Mouse (Mus musculus) kidney, adult 2 months (tissue): ENCODE data around the gene Fgfr4.

Experiments
- CTCF ChIP-seq: fragments of 200-500 bp; conservative IDR thresholded peaks from 2 replicates; pipeline ENCODE4 v1.5.1; 2011; ENCODE audit warnings: low read depth, mild to moderate bottlenecking, control low read depth, low read length, moderate library complexity, mixed read lengths; ENCODE audit not compliant: insufficient read depth, insufficient read length
- POLR2A ChIP-seq: fragments of 200-500 bp; IDR thresholded peaks from one replicate; pipeline ENCODE4 v1.6.1; 2011; ENCODE audit warnings: low read depth, low read length, control low read depth

GRCm38 (mm10) chr13:55181786-55182172 lies 29.3 kb downstream of the Fgfr4 start:
- TF ChIP-seq CTCF (no peak), POLR2A (no peak)
